Mouse (Mus musculus) mammary gland, adult 2 months (tissue): ENCODE data around the gene Nr0b1. TPM values are rescaled to one million over a fixed set of nuclear protein-coding genes. Genes with fewer than 3 reads are reported as not detected.

Experiments used
- polyA plus RNA-seq: library from polyadenylated mRNA; depleted of rRNA; stranded (reverse); fragments of >200 nt; gene quantifications from 2 replicates; pipeline ENCODE4 v1.2.3, GENCODE M21; 2012; ENCODE audit warnings: low replicate concordance; rRNA removed

Nr0b1 gene
- polyA plus RNA-seq = not detected in 2 replicates

DNA sequence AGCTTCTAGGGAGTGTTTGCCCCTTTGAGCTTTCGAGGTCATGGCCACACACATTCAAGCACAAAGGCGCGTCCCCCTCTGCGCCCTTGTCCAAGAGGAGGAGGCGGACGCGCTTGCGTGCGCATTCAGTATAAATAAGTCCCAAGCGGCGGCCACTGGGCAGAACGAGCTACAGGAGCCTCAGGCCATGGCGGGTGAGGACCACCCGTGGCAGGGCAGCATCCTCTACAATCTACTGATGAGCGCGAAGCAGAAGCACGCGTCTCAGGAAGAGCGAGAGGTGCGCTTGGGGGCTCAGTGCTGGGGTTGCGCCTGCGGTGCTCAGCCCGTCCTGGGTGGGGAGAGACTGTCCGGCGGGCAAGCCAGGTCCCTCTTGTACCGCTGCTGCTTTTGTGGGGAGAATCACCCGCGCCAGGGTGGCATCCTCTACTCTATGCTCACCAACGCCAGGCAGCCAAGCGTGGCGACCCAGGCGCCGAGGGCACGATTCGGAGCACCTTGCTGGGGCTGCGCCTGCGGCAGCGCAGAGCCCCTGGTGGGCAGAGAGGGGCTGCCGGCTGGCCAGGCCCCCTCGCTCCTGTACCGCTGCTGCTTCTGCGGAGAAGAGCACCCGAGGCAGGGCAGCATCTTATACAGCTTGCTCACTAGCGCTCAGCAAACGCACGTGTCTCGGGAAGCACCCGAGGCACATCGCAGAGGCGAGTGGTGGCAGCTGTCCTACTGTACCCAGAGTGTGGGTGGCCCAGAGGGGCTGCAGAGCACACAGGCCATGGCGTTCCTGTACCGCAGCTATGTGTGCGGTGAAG is at the start of gene Nr0b1:
TSS of gene Nr0b1 (plus strand) at position 151 of the 806 bp plus-strand sequence.

Other genes with a start within 250 kb of the Nr0b1 start
- gene Samt3, start 147.6 kb upstream of the Nr0b1 start, polyA plus RNA-seq = not detected in 2 replicates
- gene Mageb4, start 113.3 kb downstream of the Nr0b1 start, polyA plus RNA-seq = not detected in 2 replicates